ENCODE assay signal across 8 mouse cellular contexts in the genomic region with DNA sequence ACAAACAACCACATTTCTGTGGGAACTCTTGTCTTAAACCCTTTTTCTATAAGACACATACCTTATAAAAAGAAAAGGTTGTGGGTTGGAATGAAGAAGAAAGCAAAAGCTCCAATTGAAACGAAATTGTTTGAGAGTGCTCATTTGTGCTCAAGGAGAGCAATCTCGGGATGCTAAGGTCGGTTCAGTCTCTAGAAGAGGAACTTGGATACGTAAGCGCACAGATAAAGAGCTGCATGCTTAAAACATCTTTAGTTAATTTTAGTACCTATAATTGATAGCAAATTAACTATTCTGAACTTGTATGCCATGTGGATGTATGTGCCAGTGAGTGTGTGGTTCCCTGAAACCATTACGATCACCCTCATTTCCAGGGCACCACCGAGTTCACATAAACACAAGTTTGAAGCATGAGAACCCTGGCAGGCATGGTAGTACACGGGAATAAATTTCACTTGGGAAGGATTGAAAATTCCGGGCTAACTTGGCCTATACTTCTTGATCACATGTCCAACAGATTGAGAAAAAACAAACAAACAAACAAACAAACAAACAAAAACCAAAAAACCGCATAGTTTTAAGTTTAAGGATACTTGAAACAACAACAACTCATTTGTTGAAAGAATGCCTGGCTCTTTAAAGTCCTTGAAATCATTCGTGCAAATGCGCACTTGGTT. TPM values are rescaled to one million over a fixed set of nuclear protein-coding genes. Genes with fewer than 3 reads are reported as not detected.
DNase-seq lines count a peak whose midpoint lies in the region; ATAC-seq lines count a peak whose summit lies in the region.

No protein-coding gene starts in this region.

- peak overlapping the region; percentile 62 for H3K4me2 ChIP-seq in embryonic facial prominence, embryonic 11.5 days (ENCODE audit: low read depth, low read length)
- H3K4me2 ChIP-seq in stomach, embryonic 14.5 days (replicated peaks; ENCODE audit: low read depth, low read length) = peak overlapping the region; percentile 74

- WGBS in heart, embryonic 10.5 days = 57% methylated on average over 12 of the region's 12 CpGs
- WGBS in embryonic facial prominence, embryonic 11.5 days = 60% methylated on average over 12 of the region's 12 CpGs
- WGBS in limb, embryonic 10.5 days = 61% methylated on average over 12 of the region's 12 CpGs
- 47% methylated on average over 12 of the region's 12 CpGs for WGBS in stomach, embryonic 14.5 days

- H3K9ac ChIP-seq in embryonic facial prominence, embryonic 11.5 days (replicated peaks; ENCODE audit: low read length) = peak overlapping the region; percentile 77
- peak overlapping the region; percentile 19 for H3K9ac ChIP-seq in stomach, embryonic 14.5 days (replicated peaks; ENCODE audit: low read depth, low read length)

- H3K27ac ChIP-seq in heart, embryonic 10.5 days = peak overlapping the region; percentile 93
- H3K27ac ChIP-seq in embryonic facial prominence, embryonic 11.5 days (replicated peaks; ENCODE audit: low read depth, low read length) = peak overlapping the region; percentile 90
- peak overlapping the region; percentile 91 for H3K27ac ChIP-seq in limb, embryonic 10.5 days
- peak overlapping the region; percentile 97 for H3K27ac ChIP-seq in stomach, embryonic 14.5 days (ENCODE audit: low read length)

- no peak for ATAC-seq in embryonic facial prominence, embryonic 11.5 days (replicated peaks; ENCODE audit: insufficient number of reproducible peaks, low FRiP score, low TSS enrichment, low read depth)
- no peak for ATAC-seq in stomach, embryonic 14.5 days (ENCODE audit: insufficient number of reproducible peaks, insufficient read depth, low FRiP score, low read depth)

- 0 out of 2 replicates have a peak, but pooled peaks cover 3% of the 10 kb centered on the region for H3K4me1 ChIP-seq in heart, embryonic 10.5 days
- no peaks in the 10 kb centered on the region for H3K4me1 ChIP-seq in embryonic facial prominence, embryonic 11.5 days (ENCODE audit: control insufficient read depth, insufficient read depth, low read length)
- peaks cover 18% of the 10 kb centered on the region for H3K4me1 ChIP-seq in limb, embryonic 10.5 days
- 0 out of 2 replicates have a peak, but pooled peaks cover 6% of the 10 kb centered on the region for H3K4me1 ChIP-seq in stomach, embryonic 14.5 days (ENCODE audit: control insufficient read depth, insufficient read depth, low read length)

- peak overlapping the region; percentile 67 for H3K4me3 ChIP-seq in heart, embryonic 10.5 days
- H3K4me3 ChIP-seq in embryonic facial prominence, embryonic 11.5 days (ENCODE audit: low read depth, low read length) = peak overlapping the region; percentile 48
- peak overlapping the region; percentile 57 for H3K4me3 ChIP-seq in limb, embryonic 10.5 days
- peak overlapping the region; percentile 57 for H3K4me3 ChIP-seq in stomach, embryonic 14.5 days (ENCODE audit: low read depth, low read length)

- no peaks in the 10 kb centered on the region for H3K36me3 ChIP-seq in heart, embryonic 10.5 days
- no peaks in the 10 kb centered on the region for H3K36me3 ChIP-seq in embryonic facial prominence, embryonic 11.5 days (replicated peaks; ENCODE audit: control insufficient read depth, insufficient read depth, low read depth, low read length)
- H3K36me3 ChIP-seq in limb, embryonic 10.5 days = no peaks in the 10 kb centered on the region
- H3K36me3 ChIP-seq in stomach, embryonic 14.5 days (ENCODE audit: control insufficient read depth, insufficient read depth, low read length) = no peaks in the 10 kb centered on the region

- no peaks in the 10 kb centered on the region for H3K9me3 ChIP-seq in heart, embryonic 10.5 days
- H3K9me3 ChIP-seq in embryonic facial prominence, embryonic 11.5 days (replicated peaks; ENCODE audit: control insufficient read depth, low read length) = no peaks in the 10 kb centered on the region
- no peaks in the 10 kb centered on the region for H3K9me3 ChIP-seq in limb, embryonic 10.5 days (replicated peaks)
- no peaks in the 10 kb centered on the region for H3K9me3 ChIP-seq in stomach, embryonic 14.5 days (ENCODE audit: control insufficient read depth, low read depth, low read length)

- DNase-seq in heart, embryonic 10.5 days (ENCODE audit: low spot score) = no peak
- DNase-seq in heart, adult 9 months (ENCODE audit: low spot score in 2 of 2) = no peak
- DNase-seq in 416B (ENCODE audit: low read depth) = peak; percentile 70
- no peak for DNase-seq in embryonic facial prominence, embryonic 11.5 days (ENCODE audit: low spot score)
- DNase-seq in limb, embryonic 10.5 days (ENCODE audit: low spot score) = no peak
- no peak for DNase-seq in urinary bladder, postnatal 10 days (ENCODE audit: low spot score)
- no peak for DNase-seq in left cerebral cortex, adult 9 months (ENCODE audit: low spot score in 2 of 2)

- H3K27me3 ChIP-seq in heart, embryonic 10.5 days (ENCODE audit: insufficient read depth, poor library complexity, severe bottlenecking) = no peaks in the 10 kb centered on the region
- H3K27me3 ChIP-seq in embryonic facial prominence, embryonic 11.5 days (ENCODE audit: control insufficient read depth, insufficient read depth, low read length) = no peaks in the 10 kb centered on the region
- no peaks in the 10 kb centered on the region for H3K27me3 ChIP-seq in limb, embryonic 10.5 days (ENCODE audit: low read depth, poor library complexity, severe bottlenecking)
- H3K27me3 ChIP-seq in stomach, embryonic 14.5 days (ENCODE audit: control insufficient read depth, insufficient read depth, low read length) = no peaks in the 10 kb centered on the region

RNA-seq across cellular contexts. Expression of a gene that starts 0.7 kb away (rescaled TPM):
- polyA plus RNA-seq in heart, embryonic 10.5 days (2016; fragmentation: Nextera tagmentation; extraction: Ambion mirVana) = 1.2 and 1.9 TPM in 2 replicates
- 2.1 and 3.1 TPM in 2 replicates for polyA plus RNA-seq in embryonic facial prominence, embryonic 11.5 days (2014; fragmentation: Nextera tagmentation; extraction: Ambion mirVana)
- polyA plus RNA-seq in limb, embryonic 10.5 days (2016; fragmentation: Nextera tagmentation; extraction: Ambion mirVana) = 2.3 and 4.2 TPM in 2 replicates
- 2.7 and 2.8 TPM in 2 replicates for polyA plus RNA-seq in stomach, embryonic 14.5 days (2014; fragmentation: Nextera tagmentation; extraction: Ambion mirVana)

RNA-seq across cellular contexts. Expression of a gene that starts 2.2 kb away (rescaled TPM):
- 9.5 and 11.1 TPM in 2 replicates for polyA plus RNA-seq in heart, embryonic 10.5 days (2016; fragmentation: Nextera tagmentation; extraction: Ambion mirVana)
- polyA plus RNA-seq in embryonic facial prominence, embryonic 11.5 days (2014; fragmentation: Nextera tagmentation; extraction: Ambion mirVana) = 23.0 and 24.4 TPM in 2 replicates
- polyA plus RNA-seq in limb, embryonic 10.5 days (2016; fragmentation: Nextera tagmentation; extraction: Ambion mirVana) = 19.6 and 20.6 TPM in 2 replicates
- polyA plus RNA-seq in stomach, embryonic 14.5 days (2014; fragmentation: Nextera tagmentation; extraction: Ambion mirVana) = 17.5 and 18.7 TPM in 2 replicates

RNA-seq across cellular contexts. Expression of a gene that starts 38.8 kb away (rescaled TPM):
- polyA plus RNA-seq in heart, embryonic 10.5 days (2016; fragmentation: Nextera tagmentation; extraction: Ambion mirVana) = 41.9 and 60.3 TPM in 2 replicates
- 115 and 122 TPM in 2 replicates for polyA plus RNA-seq in embryonic facial prominence, embryonic 11.5 days (2014; fragmentation: Nextera tagmentation; extraction: Ambion mirVana)
- polyA plus RNA-seq in limb, embryonic 10.5 days (2016; fragmentation: Nextera tagmentation; extraction: Ambion mirVana) = 109 and 120 TPM in 2 replicates
- 99.6 and 119 TPM in 2 replicates for polyA plus RNA-seq in stomach, embryonic 14.5 days (2014; fragmentation: Nextera tagmentation; extraction: Ambion mirVana)

RNA-seq across cellular contexts. Expression of a gene that starts 44.6 kb away (rescaled TPM):
- polyA plus RNA-seq in heart, embryonic 10.5 days (2016; fragmentation: Nextera tagmentation; extraction: Ambion mirVana) = 1.4 and 5.3 TPM in 2 replicates
- 10.2 and 11.3 TPM in 2 replicates for polyA plus RNA-seq in embryonic facial prominence, embryonic 11.5 days (2014; fragmentation: Nextera tagmentation; extraction: Ambion mirVana)
- 7.7 and 9.6 TPM in 2 replicates for polyA plus RNA-seq in limb, embryonic 10.5 days (2016; fragmentation: Nextera tagmentation; extraction: Ambion mirVana)
- polyA plus RNA-seq in stomach, embryonic 14.5 days (2014; fragmentation: Nextera tagmentation; extraction: Ambion mirVana) = 11.2 and 16.2 TPM in 2 replicates

RNA-seq across cellular contexts. Expression of a gene that starts 46.0 kb away (rescaled TPM):
- polyA plus RNA-seq in heart, embryonic 10.5 days (2016; fragmentation: Nextera tagmentation; extraction: Ambion mirVana) = 0.54 and 1.1 TPM in 2 replicates
- polyA plus RNA-seq in embryonic facial prominence, embryonic 11.5 days (2014; fragmentation: Nextera tagmentation; extraction: Ambion mirVana) = 2.1 and 3.8 TPM in 2 replicates
- 1.3 and 3.9 TPM in 2 replicates for polyA plus RNA-seq in limb, embryonic 10.5 days (2016; fragmentation: Nextera tagmentation; extraction: Ambion mirVana)
- 4.1 and 6.2 TPM in 2 replicates for polyA plus RNA-seq in stomach, embryonic 14.5 days (2014; fragmentation: Nextera tagmentation; extraction: Ambion mirVana)
